Mouse (Mus musculus) bone marrow macrophage, adult 2 months (primary cell): ENCODE measurements around the gene Pcnx2. TPM values are rescaled to one million over a fixed set of nuclear protein-coding genes. Genes with fewer than 3 reads are reported as not detected.

Experiments used
- H3K27ac ChIP-seq: 2 replicates; pipeline ENCODE4 v1.5.1; 2012; ENCODE audit warnings: low read depth, low read length; ENCODE audit not compliant: insufficient read depth
- H3K4me1 ChIP-seq: 2 replicates; pipeline ENCODE4 v1.6.1; 2012; ENCODE audit warnings: low read length; ENCODE audit not compliant: control insufficient read depth, insufficient read depth
- H3K4me3 ChIP-seq: 2 replicates; pipeline ENCODE4 v1.5.1; 2012; ENCODE audit warnings: mild to moderate bottlenecking, low read length, moderate library complexity; ENCODE audit not compliant: insufficient read depth
- CTCF ChIP-seq: IDR thresholded peaks from 2 replicates; pipeline ENCODE4 v1.5.1; 2012; ENCODE audit warnings: low read depth, mild to moderate bottlenecking, low read length, moderate library complexity
- POLR2A ChIP-seq: IDR thresholded peaks from 2 replicates; pipeline ENCODE4 v1.6.1; 2012; ENCODE audit warnings: mild to moderate bottlenecking, low read depth, low read length, borderline replicate concordance
- polyA plus RNA-seq: library from polyadenylated mRNA; stranded (reverse); fragments of >200 nt; gene quantifications from 2 replicates; pipeline ENCODE4 v1.2.4, GENCODE M21; 2012; ENCODE audit not compliant: missing spikeins, insufficient read depth, insufficient read length

Pcnx2 gene
- not detected in 2 replicates for polyA plus RNA-seq

DNA sequence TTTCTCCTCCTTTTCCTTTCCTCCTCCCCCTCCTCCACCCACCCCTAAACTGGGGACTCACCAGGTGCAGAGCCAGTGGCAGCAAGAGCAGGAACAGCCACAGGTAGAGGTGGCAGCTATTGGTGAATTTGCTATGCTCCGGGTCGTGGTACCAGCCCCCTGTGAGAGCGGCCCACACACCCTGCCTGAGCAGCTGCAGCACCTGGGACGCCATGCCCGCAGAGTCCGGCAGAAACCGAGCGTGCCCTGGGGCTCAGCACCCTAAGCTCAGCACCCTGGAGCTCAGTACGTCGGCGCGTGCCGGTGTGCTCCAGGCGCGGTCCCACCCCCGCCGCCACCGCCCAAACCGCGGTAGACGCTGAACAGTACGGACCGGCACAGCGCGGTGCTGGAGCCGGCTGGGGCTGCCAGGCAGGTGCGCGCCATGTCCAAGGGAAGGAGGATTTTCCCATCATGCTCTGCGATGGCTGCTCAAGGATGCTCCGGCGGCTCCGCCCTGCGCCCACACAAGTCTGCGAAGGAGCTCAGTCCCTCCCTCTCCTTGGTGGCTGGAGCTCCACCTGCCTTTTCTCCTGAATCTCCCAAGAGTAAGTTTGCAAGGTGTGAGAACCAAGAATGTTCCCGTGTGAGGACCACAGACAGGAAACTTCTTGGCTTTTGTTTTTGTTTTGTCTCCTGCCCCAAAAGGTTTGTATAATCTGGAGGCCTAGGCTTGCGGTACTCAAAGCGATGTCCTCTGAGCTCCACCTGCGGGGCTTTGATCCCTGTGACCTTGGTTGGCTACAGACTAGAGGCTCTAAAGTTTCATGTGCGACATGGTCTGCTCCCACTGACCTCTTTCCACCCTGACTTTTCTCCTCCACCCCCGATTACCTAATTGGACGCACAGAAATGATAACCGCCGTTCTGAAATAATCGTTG is at the start of gene Pcnx2:
TSS of gene Pcnx2 (minus strand) at position 450 of the 921 bp plus-strand sequence.
- no peak within 1 kb of the TSS for H3K27ac ChIP-seq
- no peak within 1 kb of the TSS for H3K4me3 ChIP-seq
- no peaks in the 10 kb centered on the region for H3K4me1 ChIP-seq
- no peak for TF ChIP-seq CTCF
- TF ChIP-seq POLR2A: no peak

DNA sequence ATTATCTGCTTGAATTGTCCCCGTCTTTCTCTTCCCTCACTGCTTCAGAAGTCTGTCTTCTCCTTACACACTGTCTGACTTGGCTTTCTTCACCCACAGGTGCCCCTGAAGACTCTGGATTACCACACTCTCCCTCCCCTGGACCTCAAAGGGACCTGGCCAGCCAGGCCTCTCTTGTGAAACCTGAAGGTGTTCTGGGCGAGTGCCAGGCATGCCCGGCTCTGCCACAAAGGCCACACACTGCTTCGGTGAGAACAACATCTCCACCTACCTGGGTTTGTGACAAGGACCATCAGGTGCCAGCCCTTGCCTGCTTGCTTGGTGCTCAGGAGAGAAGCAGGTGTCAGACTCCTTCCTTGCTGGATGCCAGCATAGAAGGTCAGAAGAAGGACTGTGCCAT is 46.4 kb upstream of the Pcnx2 start:
- Histone ChIP-seq H3K27ac (no peak overlapping the region), H3K4me3 (no peak overlapping the region), H3K4me1 (peaks cover 8% of the 10 kb centered on the region)
- TF ChIP-seq POLR2A: no peak
- TF ChIP-seq CTCF: no peak

DNA sequence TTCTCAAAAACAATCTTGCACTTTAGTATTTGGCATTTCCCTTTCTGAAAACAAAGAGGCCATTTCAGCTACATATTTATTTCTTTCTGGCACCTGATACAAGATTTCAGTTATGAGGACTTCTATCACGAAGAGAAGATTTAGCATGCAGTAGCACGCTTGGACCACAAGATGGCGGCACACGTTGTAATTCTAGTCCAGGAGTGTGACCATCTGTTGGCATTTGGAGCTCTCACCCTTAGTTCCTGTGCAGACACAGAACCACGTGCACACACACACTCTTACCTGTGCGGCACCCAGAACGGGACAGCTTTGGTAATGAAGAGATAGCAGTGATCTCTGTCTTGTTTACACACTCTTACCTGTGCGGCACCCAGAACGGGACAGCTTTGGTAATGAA is 37.5 kb upstream of the Pcnx2 start:
- Histone ChIP-seq H3K27ac (no peak overlapping the region), H3K4me1 (no peaks in the 10 kb centered on the region), H3K4me3 (no peak overlapping the region)
- no peak for TF ChIP-seq POLR2A
- TF ChIP-seq CTCF: no peak

DNA sequence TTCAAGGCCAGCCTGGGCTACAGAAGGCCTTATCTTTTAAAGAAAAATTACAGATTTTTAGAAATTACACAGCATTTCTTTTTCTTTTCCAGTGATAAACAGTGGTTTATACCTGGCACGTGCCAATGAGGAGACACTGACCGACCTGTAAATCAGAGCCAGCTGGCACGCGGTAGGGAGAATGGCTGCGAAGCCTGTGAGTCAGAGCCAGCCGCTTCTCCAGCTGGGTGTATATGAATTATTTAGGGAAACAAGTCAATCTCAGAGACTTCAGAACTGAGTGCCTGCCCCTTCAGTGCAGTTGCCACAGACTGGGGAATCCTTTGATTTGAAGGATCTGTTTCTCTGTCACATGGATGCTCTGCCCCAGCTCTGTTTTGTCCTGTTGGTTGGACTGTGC is 33.7 kb upstream of the Pcnx2 start:
- H3K4me1 ChIP-seq: no peaks in the 10 kb centered on the region
- no peak overlapping the region for H3K27ac ChIP-seq
- no peak for TF ChIP-seq CTCF
- no peak overlapping the region for H3K4me3 ChIP-seq

DNA sequence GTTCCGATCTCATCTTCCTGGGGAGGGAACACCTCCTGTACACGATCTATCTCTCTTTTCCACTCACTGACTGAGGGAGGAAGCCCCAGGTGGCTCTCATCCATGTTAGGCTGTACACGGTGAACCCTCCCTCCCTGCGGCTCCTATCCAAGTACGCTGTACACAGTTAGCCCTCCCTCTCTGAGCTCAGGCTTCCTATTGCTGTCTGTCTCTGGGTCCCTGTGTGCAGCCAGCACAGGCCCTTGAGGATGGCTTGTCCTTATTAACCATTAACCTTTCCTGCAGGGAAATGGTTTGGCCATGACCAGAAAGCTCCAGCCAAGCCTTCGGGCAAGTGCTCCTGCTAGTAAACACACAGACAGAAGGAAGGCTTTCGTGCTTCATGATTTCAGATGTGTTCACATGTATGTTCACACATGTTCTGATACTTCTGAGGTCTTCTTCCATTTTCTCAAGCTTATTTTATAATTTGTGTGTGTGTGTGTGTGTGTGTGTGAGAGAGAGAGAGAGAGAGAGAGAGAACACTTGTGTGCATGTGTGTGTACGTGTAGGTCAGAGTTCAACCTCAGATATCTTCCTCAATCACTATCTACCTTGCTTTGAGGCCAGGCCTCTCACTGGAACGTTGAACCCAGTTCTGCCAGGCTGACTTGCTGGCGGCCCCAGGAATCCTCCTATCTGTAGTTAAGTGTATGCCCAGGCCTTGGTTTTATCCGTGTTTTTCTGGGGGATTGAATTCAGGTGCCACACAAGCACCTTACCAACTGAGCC is 32.3 kb upstream of the Pcnx2 start:
- Histone ChIP-seq H3K4me3 (no peak overlapping the region), H3K4me1 (no peaks in the 10 kb centered on the region), H3K27ac (no peak overlapping the region)
- TF ChIP-seq CTCF (no peak), POLR2A (no peak)

DNA sequence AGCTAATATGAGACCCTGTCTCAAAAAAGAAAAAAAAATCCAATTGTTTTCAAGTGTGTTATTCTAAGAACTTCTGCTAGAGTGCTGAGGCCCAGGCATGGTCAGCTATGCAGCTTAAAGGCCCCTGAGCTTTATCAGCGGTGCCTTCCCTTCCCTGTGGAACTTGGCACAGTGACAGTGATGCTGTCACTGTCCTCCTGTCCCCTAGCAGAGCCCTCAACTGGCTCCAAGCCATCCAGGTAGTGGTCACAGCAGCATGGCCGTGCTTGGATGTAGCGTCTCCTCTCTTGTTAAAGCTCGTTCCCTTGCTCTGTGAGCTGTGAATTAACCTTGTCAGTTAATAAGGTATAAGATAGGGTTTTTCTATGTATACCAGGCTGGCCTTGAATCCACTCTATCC is 28.5 kb upstream of the Pcnx2 start:
- H3K4me1 ChIP-seq: no peaks in the 10 kb centered on the region
- no peak overlapping the region for H3K4me3 ChIP-seq
- TF ChIP-seq CTCF (no peak), POLR2A (no peak)
- H3K27ac ChIP-seq: no peak overlapping the region

DNA sequence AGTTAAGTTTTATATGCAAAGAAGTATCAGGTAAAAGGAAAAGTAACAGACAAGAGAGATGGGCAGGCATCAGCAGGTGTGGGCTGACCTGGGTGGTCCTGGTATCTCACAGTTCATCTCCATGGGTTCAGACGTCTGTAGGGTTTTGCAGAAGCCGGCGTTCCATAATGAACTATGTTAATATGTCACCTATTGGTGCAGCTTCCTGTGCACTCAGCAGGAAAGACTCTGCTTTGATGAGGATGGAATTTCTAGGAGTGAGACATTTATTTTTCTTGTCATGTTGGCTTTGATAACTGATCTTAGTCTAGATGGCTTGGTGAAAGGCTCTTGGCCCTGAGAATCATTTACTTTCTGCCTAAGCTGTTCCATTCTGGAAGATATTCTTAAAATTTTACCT is 24.2 kb upstream of the Pcnx2 start:
- Histone ChIP-seq H3K4me3 (no peak overlapping the region), H3K27ac (no peak overlapping the region), H3K4me1 (no peaks in the 10 kb centered on the region)
- TF ChIP-seq POLR2A (no peak), CTCF (no peak)

DNA sequence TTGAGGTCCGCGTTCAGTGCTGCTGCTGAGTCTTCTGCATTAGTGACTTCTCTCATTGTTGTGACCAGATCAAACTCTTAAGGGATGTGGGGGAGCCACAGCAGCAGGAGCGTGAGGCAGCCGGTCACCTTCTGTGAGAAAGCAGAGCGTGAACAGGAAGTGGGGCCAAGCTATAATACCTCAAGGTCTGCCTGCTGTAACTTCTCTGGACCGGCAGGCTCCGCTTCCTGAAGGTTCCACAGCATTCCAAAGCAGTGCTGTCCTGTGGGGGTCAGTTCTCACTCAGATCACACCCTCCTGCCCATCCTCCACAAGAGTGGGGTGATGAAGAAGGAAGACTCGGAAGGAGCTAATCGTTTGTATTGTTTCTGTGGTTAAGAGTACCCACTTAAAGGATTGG is 22.6 kb upstream of the Pcnx2 start:
- no peak for TF ChIP-seq POLR2A
- no peak for TF ChIP-seq CTCF
- Histone ChIP-seq H3K4me1 (no peaks in the 10 kb centered on the region), H3K4me3 (no peak overlapping the region), H3K27ac (no peak overlapping the region)

DNA sequence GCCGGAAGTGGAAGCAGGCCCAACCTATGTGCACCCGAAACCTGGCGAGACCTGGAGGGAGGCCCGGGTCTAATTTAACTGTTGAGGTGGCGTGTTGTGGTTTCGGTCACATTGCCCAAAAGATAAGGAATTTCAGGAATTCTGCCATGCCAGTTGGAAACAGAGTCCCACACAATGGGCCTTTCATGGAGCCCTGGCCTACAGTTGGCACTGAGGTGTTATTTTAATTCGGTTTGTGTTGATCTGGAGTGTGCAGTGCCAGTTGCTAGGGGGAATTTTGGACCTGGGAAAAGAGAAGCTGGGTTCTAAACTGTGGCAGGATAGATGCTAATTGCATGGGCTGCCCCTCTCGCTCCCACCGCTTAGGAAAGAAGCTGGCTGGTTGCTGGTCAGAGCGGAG is 22.2 kb upstream of the Pcnx2 start:
- TF ChIP-seq POLR2A (no peak), CTCF (no peak)
- no peak overlapping the region for H3K4me3 ChIP-seq
- H3K27ac ChIP-seq: no peak overlapping the region
- no peaks in the 10 kb centered on the region for H3K4me1 ChIP-seq

DNA sequence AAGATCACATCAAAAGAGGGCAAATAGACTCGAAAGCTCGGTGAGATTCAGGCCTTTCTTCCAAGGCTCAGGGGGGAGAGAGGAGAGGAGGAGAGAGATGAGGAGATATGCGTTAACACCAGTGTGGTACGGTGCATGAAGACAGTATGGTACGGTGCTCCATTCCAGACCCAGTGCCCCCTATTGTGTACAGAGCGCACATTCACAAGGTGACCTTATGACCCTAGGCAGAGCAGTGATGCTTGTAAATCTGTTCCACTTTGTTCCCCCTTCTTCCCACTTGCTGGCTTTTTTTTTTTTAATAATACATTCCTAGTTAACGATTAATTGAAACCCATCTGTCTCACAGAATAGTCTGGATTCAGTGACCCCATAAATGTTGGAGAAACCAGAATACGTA is 21.4 kb upstream of the Pcnx2 start:
- Histone ChIP-seq H3K27ac (no peak overlapping the region), H3K4me3 (no peak overlapping the region), H3K4me1 (no peaks in the 10 kb centered on the region)
- no peak for TF ChIP-seq POLR2A
- no peak for TF ChIP-seq CTCF

DNA sequence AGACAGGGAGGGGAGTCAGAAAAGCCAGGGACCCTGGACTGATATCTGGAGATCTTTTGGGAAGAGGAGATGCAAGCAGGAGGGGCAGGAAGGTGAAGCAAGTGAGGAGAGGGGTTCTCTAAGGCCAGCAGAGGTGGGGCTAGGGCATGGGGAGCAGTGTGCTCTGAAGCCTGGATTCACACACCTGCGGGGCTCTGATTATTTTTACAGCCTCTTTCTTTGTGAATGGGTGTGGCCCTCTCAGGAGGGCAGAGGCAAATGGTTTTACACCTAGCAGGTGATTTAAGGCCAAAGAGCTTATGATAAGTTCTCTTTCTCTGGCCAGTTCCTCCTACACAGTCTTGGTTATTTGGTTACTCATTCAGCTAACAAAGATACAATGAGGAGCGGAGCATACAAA is 20.6 kb upstream of the Pcnx2 start:
- Histone ChIP-seq H3K27ac (no peak overlapping the region), H3K4me1 (no peaks in the 10 kb centered on the region), H3K4me3 (no peak overlapping the region)
- TF ChIP-seq POLR2A: no peak
